Mouse (Mus musculus) myocyte (in vitro differentiated cells): ENCODE results near the gene Igf1r. TPM values are rescaled to one million over a fixed set of nuclear protein-coding genes. Genes with fewer than 3 reads are reported as not detected.

Experiments
- H3K27me3 ChIP-seq: one replicate; pipeline ENCODE4 v1.6.1; 2011; ENCODE audit not compliant: control insufficient read depth, insufficient read depth, insufficient read length
- H3K36me3 ChIP-seq: one replicate; pipeline ENCODE4 v1.6.1; 2011; ENCODE audit not compliant: control insufficient read depth, insufficient read depth
- H3K4me2 ChIP-seq: one replicate; pipeline ENCODE4 v1.6.1; 2011; ENCODE audit warnings: low read depth, control low read depth
- H3K4me3 ChIP-seq: one replicate; pipeline ENCODE4 v1.5.1; 2011; ENCODE audit warnings: mild to moderate bottlenecking, control low read depth, moderate library complexity
- H3K79me2 ChIP-seq: one replicate; pipeline ENCODE4 v1.6.1; 2011; ENCODE audit not compliant: control insufficient read depth, insufficient read depth
- H3ac ChIP-seq: one replicate; pipeline ENCODE4 v1.6.1; 2011; ENCODE audit not compliant: control insufficient read depth, insufficient read length
- CEBPB ChIP-seq: IDR thresholded peaks from 2 replicates; pipeline ENCODE4 v1.6.1; 2011; ENCODE audit warnings: mild to moderate bottlenecking, moderate library complexity; ENCODE audit not compliant: poor library complexity, insufficient read depth, severe bottlenecking
- E2F4 ChIP-seq: IDR thresholded peaks from one replicate; pipeline ENCODE4 v1.6.1; 2011; ENCODE audit warnings: mild to moderate bottlenecking, control low read depth, moderate library complexity; ENCODE audit not compliant: insufficient read depth
- MAX ChIP-seq: IDR thresholded peaks from one replicate; pipeline ENCODE4 v1.6.1; 2011; ENCODE audit warnings: low read depth, mild to moderate bottlenecking, control low read depth
- MYOD1 ChIP-seq, 3 experiments: IDR thresholded peaks; one replicate each; pipeline ENCODE4 v1.6.1; 2011; ENCODE audit warnings: control low read depth in 2 of 3, low read depth in 2 of 3, mild to moderate bottlenecking in 2 of 3, moderate library complexity in 1 of 3; ENCODE audit not compliant: insufficient read length in 2 of 3, control insufficient read depth in 1 of 3
- MYOG ChIP-seq, 3 experiments: IDR thresholded peaks; one replicate each; pipeline ENCODE4 v1.6.1; 2011; ENCODE audit warnings: control low read depth in 2 of 3, low read depth in 2 of 3, mild to moderate bottlenecking in 2 of 3; ENCODE audit not compliant: insufficient read length in 2 of 3, control insufficient read depth in 1 of 3, insufficient read depth in 1 of 3
- POLR2A ChIP-seq: IDR thresholded peaks from one replicate; pipeline ENCODE4 v1.6.1; 2011; ENCODE audit warnings: low read depth, mild to moderate bottlenecking, control low read depth, moderate library complexity; ENCODE audit not compliant: insufficient read length
- POLR2AphosphoS2 ChIP-seq: IDR thresholded peaks from one replicate; pipeline ENCODE4 v1.6.1; 2011; ENCODE audit warnings: low read depth, control low read depth; ENCODE audit not compliant: insufficient read length
- REST ChIP-seq: IDR thresholded peaks from one replicate; pipeline ENCODE4 v1.6.1; 2011; ENCODE audit warnings: mild to moderate bottlenecking, control low read depth, moderate library complexity; ENCODE audit not compliant: insufficient read depth, insufficient read length
- SRF ChIP-seq: IDR thresholded peaks from one replicate; pipeline ENCODE4 v1.6.1; 2011; ENCODE audit warnings: low read depth; ENCODE audit not compliant: control insufficient read depth, insufficient read length
- TCF12 ChIP-seq: IDR thresholded peaks from one replicate; pipeline ENCODE4 v1.6.1; 2011; ENCODE audit warnings: mild to moderate bottlenecking, control low read depth; ENCODE audit not compliant: poor library complexity, insufficient read depth, severe bottlenecking
- TCF3 ChIP-seq: IDR thresholded peaks from one replicate; pipeline ENCODE4 v1.6.1; 2011; ENCODE audit warnings: low read depth, control low read depth; ENCODE audit not compliant: insufficient read length
- USF1 ChIP-seq: IDR thresholded peaks from one replicate; pipeline ENCODE4 v1.6.1; 2011; ENCODE audit warnings: low read depth, mild to moderate bottlenecking, control low read depth, moderate library complexity
- polyA plus RNA-seq: library from polyadenylated mRNA; unstranded; fragments of >200 nt; fragmentation: generic; extraction: Trizol; gene quantifications from one replicate; pipeline ENCODE4 v1.2.1, GENCODE M21; 2012; ENCODE audit warnings: missing spikeins

The Igf1r gene
- polyA plus RNA-seq, 1 experiment = 7.9 TPM

- no peaks in the 10 kb centered on the region for H3K36me3 ChIP-seq
- no peak overlapping the region for H3K4me3 ChIP-seq
- H3K4me2 ChIP-seq = no peak overlapping the region
- no peaks in the 10 kb centered on the region for H3K79me2 ChIP-seq
- no peaks in the 10 kb centered on the region for H3K27me3 ChIP-seq
- H3ac ChIP-seq = no peak overlapping the region
- no peak for TF ChIP-seq SRF
- no peak for TF ChIP-seq TCF12
- TF ChIP-seq POLR2AphosphoS2 = no peak
- TF ChIP-seq CEBPB = no peak
- no peak for TF ChIP-seq MYOD1 (IDR thresholded peaks at IDR 0.05; ENCODE audit: control insufficient read depth in 1 of 3, insufficient read length in 2 of 3, low read depth in 2 of 3)
- TF ChIP-seq USF1 = no peak
- no peak for TF ChIP-seq REST
- no peak for TF ChIP-seq TCF3
- TF ChIP-seq MYOG (IDR thresholded peaks at IDR 0.05; ENCODE audit: control insufficient read depth in 1 of 3, insufficient read depth in 1 of 3, insufficient read length in 2 of 3, low read depth in 2 of 3) = no peak
- TF ChIP-seq POLR2A = no peak
- no peak for TF ChIP-seq MAX
- no peak for TF ChIP-seq E2F4
Measured at GRCm38 (mm10) chr7:68250411-68250810, 297.8 kb downstream of the Igf1r start.

GRCm38 (mm10) chr7:68250902-68251301 is 298.3 kb downstream of the Igf1r start:
- Histone ChIP-seq H3K79me2 (no peaks in the 10 kb centered on the region), H3K27me3 (no peaks in the 10 kb centered on the region), H3K4me2 (no peak overlapping the region), H3K36me3 (no peaks in the 10 kb centered on the region), H3ac (no peak overlapping the region), H3K4me3 (no peak overlapping the region)
- TF ChIP-seq POLR2A (no peak), SRF (no peak), REST (no peak), TCF3 (no peak), CEBPB (no peak), MYOD1 (IDR thresholded peaks at IDR 0.05; ENCODE audit: control insufficient read depth in 1 of 3, insufficient read length in 2 of 3, low read depth in 2 of 3) (no peak), POLR2AphosphoS2 (no peak), MYOG (IDR thresholded peaks at IDR 0.05; ENCODE audit: control insufficient read depth in 1 of 3, insufficient read depth in 1 of 3, insufficient read length in 2 of 3, low read depth in 2 of 3) (no peak), TCF12 (no peak), E2F4 (no peak), USF1 (no peak), MAX (no peak)

DNA sequence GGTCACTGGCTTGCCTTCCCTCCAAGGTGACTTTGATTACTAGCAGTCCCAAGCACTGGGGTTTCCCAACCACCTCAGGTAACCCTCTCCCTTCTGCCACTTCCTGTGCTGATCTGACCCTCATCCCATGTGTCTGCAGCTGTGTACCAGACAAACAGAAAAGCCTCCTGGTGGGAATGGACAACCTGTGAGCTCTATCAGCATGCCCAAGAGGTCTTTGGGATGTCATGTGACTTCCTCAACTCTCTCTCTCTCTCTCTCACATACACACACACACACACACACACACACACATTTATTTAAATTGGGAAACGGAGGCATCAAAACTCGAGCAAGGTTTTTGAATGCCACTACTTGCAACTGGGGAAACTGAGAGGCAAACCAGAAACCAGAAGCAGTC is 305.1 kb downstream of the Igf1r start:
- H3K4me3 ChIP-seq = no peak overlapping the region
- no peak for TF ChIP-seq TCF12
- no peaks in the 10 kb centered on the region for H3K79me2 ChIP-seq
- H3ac ChIP-seq = no peak overlapping the region
- no peaks in the 10 kb centered on the region for H3K36me3 ChIP-seq
- no peak overlapping the region for H3K4me2 ChIP-seq
- H3K27me3 ChIP-seq = no peaks in the 10 kb centered on the region

DNA sequence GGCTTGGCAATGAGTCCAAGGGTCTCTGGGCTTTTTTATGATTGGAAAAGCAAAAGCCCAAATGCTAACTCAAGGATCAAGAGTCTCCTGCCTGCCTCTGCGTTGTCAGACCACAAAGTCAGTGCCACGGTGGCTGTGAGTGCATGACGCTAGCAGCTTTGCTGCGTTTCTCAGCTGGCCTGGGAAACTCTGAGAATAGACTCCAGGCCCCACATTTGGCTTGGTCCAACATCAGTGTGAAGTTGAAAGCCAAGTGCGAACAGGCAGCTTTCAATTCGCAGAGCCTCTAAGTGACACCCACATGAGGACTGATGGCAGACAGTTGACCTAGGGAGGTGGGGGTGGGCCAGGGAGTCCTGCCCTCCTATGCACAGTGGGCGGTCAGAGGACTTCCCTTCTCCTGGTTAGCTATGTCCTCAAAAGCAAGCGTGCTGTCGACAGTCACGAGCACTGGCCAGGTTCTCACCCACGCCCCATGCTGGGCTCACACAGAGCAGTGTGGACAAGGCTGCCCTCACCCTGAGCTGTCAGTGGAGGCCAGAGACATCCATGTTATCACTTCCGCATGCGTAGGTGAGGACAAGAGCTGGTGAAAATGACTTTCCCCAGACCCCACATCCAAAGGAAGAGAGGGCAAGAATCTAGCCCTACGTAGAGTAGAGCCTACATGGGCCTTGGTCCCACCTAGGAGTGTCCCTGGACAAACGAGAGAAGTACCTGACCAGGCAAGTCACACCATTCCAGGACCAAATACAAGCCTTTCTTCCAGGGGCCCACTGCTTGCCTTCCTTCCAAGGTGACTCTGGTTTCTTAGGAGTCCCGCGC is 305.9 kb downstream of the Igf1r start:
- Histone ChIP-seq H3K27me3 (no peaks in the 10 kb centered on the region), H3K79me2 (no peaks in the 10 kb centered on the region), H3ac (no peak overlapping the region), H3K4me2 (no peak overlapping the region), H3K4me3 (no peak overlapping the region), H3K36me3 (no peaks in the 10 kb centered on the region)
- TF ChIP-seq REST = no peak
- TF ChIP-seq SRF = no peak
- no peak for TF ChIP-seq E2F4
- TF ChIP-seq TCF3 = no peak
- no peak for TF ChIP-seq MYOD1 (IDR thresholded peaks at IDR 0.05; ENCODE audit: control insufficient read depth in 1 of 3, insufficient read length in 2 of 3, low read depth in 2 of 3)
- no peak for TF ChIP-seq USF1
- no peak for TF ChIP-seq POLR2AphosphoS2
- TF ChIP-seq MAX = no peak

DNA sequence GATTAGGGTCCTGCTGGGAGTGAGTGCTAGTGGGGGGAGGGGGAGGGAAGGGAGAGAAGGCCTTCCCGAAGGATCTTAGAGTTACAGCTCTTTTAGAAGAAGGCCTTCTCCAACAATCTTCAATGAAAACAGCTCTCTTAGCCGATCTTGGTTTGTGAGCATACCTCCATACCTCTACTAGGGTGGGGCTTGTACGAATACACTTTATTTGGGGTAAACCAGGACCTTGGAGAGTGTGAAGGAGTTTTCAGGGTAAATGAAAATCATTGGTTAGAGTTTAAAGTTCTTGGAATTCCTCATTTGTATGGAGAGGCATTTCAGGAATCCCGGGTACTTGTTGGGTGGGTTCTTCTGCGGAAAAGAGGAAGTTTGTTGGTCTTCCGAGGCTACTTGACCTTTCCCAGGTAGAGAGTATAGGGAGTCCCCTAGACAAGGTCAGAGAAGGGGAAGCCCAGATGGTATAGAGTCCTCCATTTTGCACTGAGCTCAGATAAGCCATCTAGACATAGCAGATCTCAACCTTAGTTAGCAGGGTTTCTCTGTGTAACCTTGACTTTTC is 307.0 kb downstream of the Igf1r start:
- TF ChIP-seq TCF12 = no peak
- TF ChIP-seq USF1 = no peak
- TF ChIP-seq SRF = no peak
- no peak for TF ChIP-seq MYOD1 (IDR thresholded peaks at IDR 0.05; ENCODE audit: control insufficient read depth in 1 of 3, insufficient read length in 2 of 3, low read depth in 2 of 3)
- TF ChIP-seq POLR2AphosphoS2 = no peak
- TF ChIP-seq REST = no peak
- no peak for TF ChIP-seq MYOG (IDR thresholded peaks at IDR 0.05; ENCODE audit: control insufficient read depth in 1 of 3, insufficient read depth in 1 of 3, insufficient read length in 2 of 3, low read depth in 2 of 3)
- no peak for TF ChIP-seq POLR2A
- TF ChIP-seq MAX = no peak
- no peak for TF ChIP-seq E2F4
- TF ChIP-seq TCF3 = no peak
- TF ChIP-seq CEBPB = no peak
- no peak overlapping the region for H3K4me3 ChIP-seq
- no peak overlapping the region for H3K4me2 ChIP-seq
- no peaks in the 10 kb centered on the region for H3K79me2 ChIP-seq
- H3K27me3 ChIP-seq = no peaks in the 10 kb centered on the region
- no peaks in the 10 kb centered on the region for H3K36me3 ChIP-seq
- H3ac ChIP-seq = no peak overlapping the region
